Mouse (Mus musculus): ENCODE results near the gene Gusb. TPM values are rescaled to one million over a fixed set of nuclear protein-coding genes. Genes with fewer than 3 reads are reported as not detected.

Gene Gusb
- total RNA-seq, 2 experiments from 2014 or later = 10.6 to 12.7 TPM

- DNase-seq (ENCODE audit: low spot score in 2 of 2) = no peak
These were observed 25.1 kb downstream of the Gusb start for GRCm38 (mm10) chr5:129977768-129978167.

- no peak for DNase-seq (ENCODE audit: low spot score in 2 of 2)
These were observed 28.0 kb downstream of the Gusb start for GRCm38 (mm10) chr5:129974866-129975311.

GRCm38 (mm10) chr5:129974354-129974753, 28.5 kb downstream of the Gusb start:
- DNase-seq (ENCODE audit: low spot score in 2 of 2) = no peak

- no peak for DNase-seq (ENCODE audit: low spot score in 2 of 2)
These were observed 31.4 kb downstream of the Gusb start for GRCm38 (mm10) chr5:129971491-129971890.

GRCm38 (mm10) chr5:129968417-129968816, 34.4 kb downstream of the Gusb start:
- no peak for DNase-seq (ENCODE audit: low spot score in 2 of 2)

GRCm38 (mm10) chr5:129966448-129966847, 36.4 kb downstream of the Gusb start:
- DNase-seq (ENCODE audit: low spot score in 2 of 2) = no peak

GRCm38 (mm10) chr5:129963224-129963623, 39.6 kb downstream of the Gusb start:
- no peak for DNase-seq (ENCODE audit: low spot score in 2 of 2)

- no peak for DNase-seq (ENCODE audit: low spot score in 2 of 2)
These were observed 47.1 kb downstream of the Gusb start for GRCm38 (mm10) chr5:129955792-129956191.

- DNase-seq (ENCODE audit: low spot score in 2 of 2) = no peak
These were observed 48.2 kb downstream of the Gusb start for GRCm38 (mm10) chr5:129954473-129955254.

GRCm38 (mm10) chr5:129952143-129952542, 50.7 kb downstream of the Gusb start:
- DNase-seq (ENCODE audit: low spot score in 2 of 2) = no peak

GRCm38 (mm10) chr5:129947528-129948033, 55.3 kb downstream of the Gusb start:
- DNase-seq (ENCODE audit: low spot score in 2 of 2) = no peak

GRCm38 (mm10) chr5:129943402-129943801, 59.4 kb downstream of the Gusb start:
- no peak for DNase-seq (ENCODE audit: low spot score in 2 of 2)

- peak; percentile 9 to 20 for DNase-seq (ENCODE audit: low spot score in 2 of 2)
These were observed 60.5 kb downstream of the Gusb start for GRCm38 (mm10) chr5:129942073-129942939.

- DNase-seq (ENCODE audit: low spot score in 2 of 2) = peak; percentile 97 to 98
These were observed 61.3 kb downstream of the Gusb start, which contains the start of gene Vkorc1l1 for GRCm38 (mm10) chr5:129941495-129942045. Vkorc1l1 (plus strand) TSS chr5:129941970.

GRCm38 (mm10) chr5:129940736-129941494, 61.9 kb downstream of the Gusb start:
- no peak for DNase-seq (ENCODE audit: low spot score in 2 of 2)

GRCm38 (mm10) chr5:129940281-129940680, 62.6 kb downstream of the Gusb start:
- DNase-seq (ENCODE audit: low spot score in 2 of 2) = no peak

Measured in left cerebral cortex, adult 18-20 months (tissue).